Mouse (Mus musculus) kidney, adult 2 months (tissue): ENCODE data around the gene Itgav.

ENCODE experiments used
- CTCF ChIP-seq: fragments of 200-500 bp; conservative IDR thresholded peaks from 2 replicates; pipeline ENCODE4 v1.5.1; 2011; ENCODE audit warnings: low read depth, mild to moderate bottlenecking, control low read depth, low read length, moderate library complexity, mixed read lengths; ENCODE audit not compliant: insufficient read depth, insufficient read length
- POLR2A ChIP-seq: fragments of 200-500 bp; IDR thresholded peaks from one replicate; pipeline ENCODE4 v1.6.1; 2011; ENCODE audit warnings: low read depth, low read length, control low read depth

GRCm38 (mm10) chr2:83832903-83833302 lies 108.7 kb downstream of the Itgav start:
- TF ChIP-seq POLR2A (no peak), CTCF (no peak)
